Mouse (Mus musculus) lung, adult 2 months (tissue): ENCODE measurements around the gene Sema4c.
A peak's percentile ranks its signal among the peaks of the same experiment; 100 is the strongest.

Source experiments
- CTCF ChIP-seq: fragments of 200-500 bp; IDR thresholded peaks from 2 replicates; pipeline ENCODE4 v1.5.1; 2011; ENCODE audit warnings: mild to moderate bottlenecking, low read length, control low read depth; ENCODE audit not compliant: insufficient read depth
- POLR2A ChIP-seq: fragments of 200-500 bp; IDR thresholded peaks from 2 replicates; pipeline ENCODE4 v1.6.1; 2011; ENCODE audit warnings: low read depth, mild to moderate bottlenecking, control low read depth, low read length, borderline replicate concordance; ENCODE audit errors: extremely low read depth

GRCm38 (mm10) chr1:36556553-36557456 is 1.3 kb downstream of the Sema4c start:
- TF ChIP-seq CTCF (peak; percentile 20; the same call in 1 of the 2 replicates), POLR2A (peak; percentile 99)
